Mouse (Mus musculus) G1E-ER4 (cell line): ENCODE data around the gene Slco2b1. TPM values are rescaled to one million over a fixed set of nuclear protein-coding genes. Genes with fewer than 3 reads are reported as not detected.
A peak's percentile ranks its signal among the peaks of the same experiment; 100 is the strongest.

Experiments
- GATA1 ChIP-seq: IDR thresholded peaks from one replicate; pipeline ENCODE4 v1.8.0; 2012; ENCODE audit warnings: low read length, inconsistent platforms
- polyA plus RNA-seq: library from polyadenylated mRNA; stranded (reverse); fragments of >175 nt; gene quantifications from 2 replicates; pipeline ENCODE4 v1.2.3, GENCODE M21; 2012

Slco2b1 gene
- polyA plus RNA-seq, 1 experiment, result 0.01 TPM

DNA sequence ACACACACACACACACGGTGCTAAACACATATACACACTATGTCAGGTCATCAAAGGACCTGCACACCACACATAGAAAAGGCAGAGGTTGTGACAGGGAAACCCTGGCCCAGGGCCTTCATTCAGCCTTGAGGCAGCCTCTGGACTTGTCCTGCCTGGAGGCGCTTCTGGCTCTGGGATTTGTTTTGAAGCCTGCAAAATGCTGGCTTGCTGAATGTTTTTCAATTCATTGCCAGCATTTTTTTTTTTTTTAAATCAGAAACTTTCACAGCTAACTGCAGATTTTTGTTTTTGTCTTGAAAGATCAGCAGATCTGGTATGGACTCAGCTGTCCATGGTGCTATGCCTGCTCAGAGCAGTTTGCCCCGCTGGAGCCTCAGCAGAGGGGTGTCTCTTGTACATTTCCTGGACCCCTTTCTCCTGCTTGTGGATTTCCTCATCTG is 11.4 kb downstream of the Slco2b1 start:
- no peak for TF ChIP-seq GATA1

GRCm38 (mm10) chr7:99699106-99699505 is 12.0 kb downstream of the Slco2b1 start:
- no peak for TF ChIP-seq GATA1

DNA sequence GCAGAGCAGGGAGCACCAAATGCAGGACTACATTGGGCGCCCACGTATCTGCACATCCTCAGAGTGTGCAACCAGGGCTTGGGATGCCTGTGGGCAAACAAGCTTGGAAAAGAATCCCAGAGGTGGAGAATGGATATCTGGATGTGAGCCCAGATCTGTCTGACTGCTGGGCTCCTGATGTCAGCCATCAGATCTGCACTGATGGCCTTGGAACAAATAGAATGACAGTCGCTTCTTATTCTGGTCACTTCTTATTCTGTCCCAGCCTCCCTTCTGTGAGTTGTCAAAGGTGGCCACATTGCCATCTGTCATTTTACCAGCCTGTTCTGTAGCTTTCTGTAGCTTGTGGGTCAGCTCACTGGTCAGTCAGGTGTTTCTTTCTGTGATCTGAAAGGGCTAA is 12.6 kb downstream of the Slco2b1 start:
- TF ChIP-seq GATA1, result no peak

GRCm38 (mm10) chr7:99695471-99696057 is 15.6 kb downstream of the Slco2b1 start:
- no peak for TF ChIP-seq GATA1

DNA sequence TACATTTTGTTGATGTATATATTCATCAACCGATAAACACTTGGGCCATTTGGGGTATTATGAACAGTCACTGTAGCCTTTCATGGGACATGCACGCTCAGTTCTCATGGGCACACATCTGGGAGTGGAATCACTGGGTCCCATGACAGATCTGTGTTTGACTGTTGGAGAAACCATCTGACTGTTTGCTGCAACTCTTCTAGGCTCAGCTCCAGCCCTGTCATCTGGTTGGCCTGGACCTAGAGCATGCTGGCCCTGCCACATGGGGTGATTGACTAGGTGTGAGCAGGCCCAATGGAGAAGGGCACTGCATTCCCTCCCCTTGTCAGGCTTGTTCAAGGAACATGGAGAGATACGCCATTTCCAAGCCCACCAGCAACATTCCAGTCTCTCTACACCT is 17.2 kb downstream of the Slco2b1 start:
- no peak for TF ChIP-seq GATA1

DNA sequence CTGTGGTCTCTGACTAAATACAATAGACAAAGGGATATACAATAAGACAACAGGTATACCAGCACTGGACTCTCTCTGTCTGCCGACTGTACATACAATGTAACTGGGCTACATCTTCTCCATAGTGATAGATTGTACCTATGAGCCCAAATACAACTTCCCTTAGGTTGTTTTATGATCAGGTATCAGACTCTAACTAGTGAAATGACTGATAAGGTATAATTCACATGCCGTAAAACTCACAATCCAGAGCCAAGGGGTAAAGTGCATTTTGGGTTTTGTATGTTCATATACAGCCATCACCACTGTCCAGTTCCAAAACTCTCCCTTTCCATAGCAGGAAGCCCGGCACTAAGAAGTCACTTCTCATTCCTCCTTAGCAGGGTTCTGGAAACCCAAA is 17.8 kb downstream of the Slco2b1 start:
- no peak for TF ChIP-seq GATA1

GRCm38 (mm10) chr7:99692396-99692795 is 18.7 kb downstream of the Slco2b1 start:
- TF ChIP-seq GATA1, result no peak

DNA sequence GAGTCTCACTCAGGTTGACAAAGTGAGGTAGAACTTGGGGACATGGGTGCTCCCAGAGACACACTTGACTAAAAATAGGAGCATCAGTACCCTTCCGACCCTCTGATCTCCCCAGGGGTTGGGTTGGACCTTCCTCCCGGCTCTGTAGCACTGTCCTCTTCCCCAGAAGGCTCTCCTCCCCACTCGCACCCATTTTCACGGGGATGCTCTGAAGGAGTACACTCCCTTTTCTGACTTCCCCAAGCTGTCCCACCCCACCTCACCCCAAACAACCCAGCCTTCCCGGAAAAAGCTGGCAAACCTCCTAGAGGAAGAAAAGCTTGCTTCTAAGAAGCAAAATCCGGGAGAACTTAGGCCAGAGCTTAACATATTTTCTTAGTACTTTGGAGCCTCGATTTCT is 20.3 kb downstream of the Slco2b1 start:
- TF ChIP-seq GATA1, result no peak

DNA sequence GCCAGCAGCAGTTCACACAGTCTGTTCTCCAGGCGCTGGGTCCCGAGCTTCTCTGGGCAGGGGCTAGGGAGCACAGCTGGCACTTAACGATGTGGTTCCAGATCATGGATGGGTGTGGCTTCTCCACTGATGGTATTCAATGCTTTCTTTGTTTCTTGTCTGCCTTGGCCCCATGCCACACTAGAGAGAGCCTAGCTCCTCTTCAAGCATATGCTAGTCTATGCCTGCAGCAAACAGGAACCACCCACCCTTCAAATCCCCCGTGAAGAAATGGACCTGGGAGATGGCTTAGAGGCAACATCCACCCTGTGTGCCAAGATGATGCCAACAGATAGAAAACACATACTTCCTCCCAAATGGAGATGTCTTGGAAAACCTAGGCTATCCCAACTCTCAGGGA is 27.1 kb downstream of the Slco2b1 start:
- no peak for TF ChIP-seq GATA1

DNA sequence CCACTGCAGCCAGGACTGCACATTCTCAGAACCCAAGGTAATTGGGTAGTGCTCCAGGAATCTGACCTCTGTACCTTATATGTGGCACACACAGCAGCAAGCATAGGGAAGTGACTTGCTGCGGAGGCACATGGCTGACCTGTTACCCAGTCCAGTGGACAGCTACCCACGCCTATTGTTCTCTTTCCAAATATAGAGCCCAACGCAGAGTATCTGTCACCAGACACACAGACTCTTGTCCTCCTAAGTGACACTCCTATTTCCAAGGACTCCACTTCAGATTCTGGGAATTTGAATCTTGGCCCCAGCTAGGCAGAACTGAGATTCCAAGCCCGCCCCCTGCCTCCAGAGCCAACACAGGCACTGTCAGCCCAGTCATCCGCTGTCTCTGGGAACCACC is 30.4 kb downstream of the Slco2b1 start:
- TF ChIP-seq GATA1, result no peak

DNA sequence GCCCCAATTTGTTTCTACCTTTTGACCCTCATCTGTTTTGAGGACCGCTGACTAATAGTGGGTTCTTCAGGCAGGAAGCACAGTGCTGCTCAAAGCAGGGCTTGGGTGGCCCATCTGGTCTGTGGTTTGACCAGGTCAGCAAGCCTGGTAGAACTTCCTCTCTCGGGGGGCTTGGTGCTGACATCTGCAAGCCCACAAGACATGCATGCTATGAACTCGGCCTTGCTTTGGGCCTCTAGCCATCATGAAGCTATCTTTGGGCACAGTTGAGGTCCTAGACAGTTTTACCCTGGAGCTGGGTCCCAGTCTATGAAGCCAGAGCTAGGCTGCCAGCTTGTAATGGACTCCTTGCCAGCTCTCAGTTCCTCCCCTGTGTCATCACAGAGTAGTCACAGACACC is 36.2 kb downstream of the Slco2b1 start:
- no peak for TF ChIP-seq GATA1

DNA sequence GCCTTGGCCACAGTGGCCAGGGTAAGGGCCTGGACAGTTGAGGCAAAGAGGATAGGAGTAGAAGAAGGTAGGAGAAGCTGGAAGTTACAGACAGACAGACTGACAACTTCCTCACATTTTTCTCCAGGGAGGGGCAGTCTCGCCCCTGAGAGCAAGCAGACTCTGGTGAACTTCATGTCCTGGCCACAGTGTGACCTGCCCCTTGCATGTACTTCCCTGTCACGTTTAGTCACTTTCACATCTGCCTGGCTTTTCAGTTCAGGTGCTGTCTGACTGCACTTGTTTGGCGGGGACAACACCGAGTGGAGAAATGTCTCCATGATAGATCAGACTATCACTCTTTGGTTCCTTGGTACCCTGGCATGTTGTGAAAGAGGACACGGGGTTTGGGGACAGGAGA is 36.9 kb downstream of the Slco2b1 start:
- no peak for TF ChIP-seq GATA1

DNA sequence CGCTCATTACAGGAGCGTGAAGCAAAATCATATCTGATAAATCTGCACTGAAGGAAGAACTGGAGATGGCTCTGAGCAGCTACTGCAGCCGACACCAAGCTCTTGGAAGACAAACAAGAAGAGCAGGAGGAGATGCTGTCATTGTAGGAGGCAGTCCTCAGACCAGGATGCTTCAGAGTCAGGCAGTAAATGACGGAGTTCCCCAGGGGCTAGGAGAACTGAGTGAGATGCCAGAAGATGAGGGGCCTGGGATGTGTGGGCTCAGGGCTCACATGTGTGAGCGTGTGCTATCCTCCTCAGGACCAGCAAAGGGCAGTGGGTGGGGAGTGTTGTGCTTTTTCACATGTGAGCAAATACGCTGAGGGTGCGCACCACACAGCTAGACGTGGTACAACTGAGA is 38.0 kb downstream of the Slco2b1 start:
- no peak for TF ChIP-seq GATA1

GRCm38 (mm10) chr7:99671544-99672435 is 39.4 kb downstream of the Slco2b1 start:
- TF ChIP-seq GATA1, result peak; percentile 68

DNA sequence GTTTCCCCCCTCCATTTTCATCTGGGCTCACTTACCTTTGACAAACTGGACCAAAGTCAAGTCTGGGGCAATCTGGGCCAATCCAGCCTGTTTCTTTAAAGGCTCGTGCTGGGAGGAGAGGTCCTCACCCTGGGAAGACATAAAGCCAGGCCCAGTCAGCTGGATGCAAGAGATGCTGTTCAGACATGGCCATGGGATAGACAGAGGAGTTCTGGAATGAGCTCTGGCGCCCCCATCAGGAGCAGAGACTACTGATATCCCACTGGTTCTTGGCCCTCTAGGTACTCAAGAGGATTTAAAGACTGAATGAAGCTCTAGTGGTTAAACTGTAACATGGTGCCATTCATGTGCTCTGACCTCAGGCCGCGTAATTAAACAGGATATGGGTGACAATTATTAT is 40.2 kb downstream of the Slco2b1 start:
- no peak for TF ChIP-seq GATA1

- no peak for TF ChIP-seq GATA1
These were observed 42.3 kb downstream of the Slco2b1 start for GRCm38 (mm10) chr7:99668802-99669201.

GRCm38 (mm10) chr7:99667096-99667495 is 44.0 kb downstream of the Slco2b1 start:
- no peak for TF ChIP-seq GATA1
